Mouse (Mus musculus): Measurements from ENCODE around the gene Bysl. TPM values are rescaled to one million over a fixed set of nuclear protein-coding genes. Genes with fewer than 3 reads are reported as not detected.
"Not testable (repeated sequence)": the region's sequence is repeated elsewhere in the genome, so short reads cannot be mapped to it uniquely, and the experiment has no call there.

Bysl gene
- total and polyA plus RNA-seq, 3 experiments = 69.3 to 85.4 TPM; not detected in 1

GRCm38 (mm10) chr17:47655697-47656096, 44.4 kb upstream of the Bysl start:
- no peaks in the 10 kb centered on the region for H3K79me2 ChIP-seq (ENCODE audit: control insufficient read depth, insufficient read depth, low read length, poor library complexity)
- no peak overlapping the region for H3K4me3 ChIP-seq (ENCODE audit: control insufficient read depth in 1 of 2, insufficient read depth in 1 of 2, low read depth in 2 of 2, low read length in 2 of 2)
- no peaks in the 10 kb centered on the region for H3K4me1 ChIP-seq (ENCODE audit: control insufficient read depth in 1 of 2, insufficient read depth in 2 of 2, low read length in 2 of 2)
- no peaks in the 10 kb centered on the region for H3K27me3 ChIP-seq (ENCODE audit: control insufficient read depth in 1 of 2, insufficient read depth in 2 of 2, low read length in 2 of 2)
- H3K9me3 ChIP-seq (replicated peaks; ENCODE audit: insufficient read depth, low read length) = no peaks in the 10 kb centered on the region
- H3K27ac ChIP-seq (ENCODE audit: control insufficient read depth, low read depth, low read length) = no peak overlapping the region
- H3K36me3 ChIP-seq (ENCODE audit: control insufficient read depth in 1 of 2, insufficient read depth in 2 of 2, low read length in 2 of 2) = no peaks in the 10 kb centered on the region
- TF ChIP-seq RAD21 (IDR thresholded peaks at IDR 0.05; ENCODE audit: low read depth, low read length) = no peak
- TF ChIP-seq JUND (IDR thresholded peaks at IDR 0.05; ENCODE audit: low read depth, low read length) = no peak
- TF ChIP-seq GATA1 (IDR thresholded peaks at IDR 0.05; ENCODE audit: low read depth, low read length) = no peak
- TF ChIP-seq E2F4 (IDR thresholded peaks at IDR 0.05; ENCODE audit: borderline replicate concordance, low read depth, low read length) = no peak
- no peak for TF ChIP-seq TCF12 (IDR thresholded peaks at IDR 0.05; ENCODE audit: low read depth, low read length)
- DNase-seq (ENCODE audit: low read depth, low spot score) = no peak
- H3K9ac ChIP-seq (ENCODE audit: control insufficient read depth, low read depth, low read length, poor library complexity, severe bottlenecking) = no peak overlapping the region

GRCm38 (mm10) chr17:47654346-47654745, 43.1 kb upstream of the Bysl start:
- not testable (repeated sequence) for H3K27ac ChIP-seq (ENCODE audit: control insufficient read depth, low read depth, low read length); H3K4me1 ChIP-seq (ENCODE audit: control insufficient read depth in 1 of 2, insufficient read depth in 2 of 2, low read length in 2 of 2); H3K79me2 ChIP-seq (ENCODE audit: control insufficient read depth, insufficient read depth, low read length, poor library complexity); H3K9ac ChIP-seq (ENCODE audit: control insufficient read depth, low read depth, low read length, poor library complexity, severe bottlenecking); H3K27me3 ChIP-seq (ENCODE audit: control insufficient read depth in 1 of 2, insufficient read depth in 2 of 2, low read length in 2 of 2); H3K4me3 ChIP-seq (ENCODE audit: control insufficient read depth in 1 of 2, insufficient read depth in 1 of 2, low read depth in 2 of 2, low read length in 2 of 2); H3K36me3 ChIP-seq (ENCODE audit: control insufficient read depth in 1 of 2, insufficient read depth in 2 of 2, low read length in 2 of 2); DNase-seq (ENCODE audit: low read depth, low spot score); H3K9me3 ChIP-seq (replicated peaks; ENCODE audit: insufficient read depth, low read length)

- Histone ChIP-seq H3K36me3 (ENCODE audit: control insufficient read depth in 1 of 2, insufficient read depth in 2 of 2, low read length in 2 of 2) (no peaks in the 10 kb centered on the region), H3K9ac (ENCODE audit: control insufficient read depth, low read depth, low read length, poor library complexity, severe bottlenecking) (no peak overlapping the region), H3K4me1 (ENCODE audit: control insufficient read depth in 1 of 2, insufficient read depth in 2 of 2, low read length in 2 of 2) (no peaks in the 10 kb centered on the region), H3K27ac (ENCODE audit: control insufficient read depth, low read depth, low read length) (no peak overlapping the region), H3K9me3 (replicated peaks; ENCODE audit: insufficient read depth, low read length) (no peaks in the 10 kb centered on the region), H3K4me3 (ENCODE audit: control insufficient read depth in 1 of 2, insufficient read depth in 1 of 2, low read depth in 2 of 2, low read length in 2 of 2) (no peak overlapping the region), H3K27me3 (ENCODE audit: control insufficient read depth in 1 of 2, insufficient read depth in 2 of 2, low read length in 2 of 2) (no peaks in the 10 kb centered on the region), H3K79me2 (ENCODE audit: control insufficient read depth, insufficient read depth, low read length, poor library complexity) (no peaks in the 10 kb centered on the region)
- TF ChIP-seq JUND (IDR thresholded peaks at IDR 0.05; ENCODE audit: low read depth, low read length) (no peak), POLR2A (IDR thresholded peaks at IDR 0.05; ENCODE audit: control insufficient read depth in 1 of 2, insufficient read depth in 1 of 2, low read depth in 1 of 2, low read length in 2 of 2, poor library complexity in 1 of 2) (no peak), TBP (IDR thresholded peaks at IDR 0.05; ENCODE audit: low read depth, low read length) (no peak), ELF1 (IDR thresholded peaks at IDR 0.05; ENCODE audit: low read depth, low read length) (no peak), BHLHE40 (IDR thresholded peaks at IDR 0.05; ENCODE audit: borderline replicate concordance, low read depth, low read length) (no peak), NELFE (IDR thresholded peaks at IDR 0.05; ENCODE audit: low read depth, low read length) (no peak), KAT2A (conservative IDR thresholded peaks at IDR 0.05; ENCODE audit: low read depth, low read length) (no peak), TAL1 (IDR thresholded peaks at IDR 0.05; ENCODE audit: low read length) (no peak), MEF2A (IDR thresholded peaks at IDR 0.05; ENCODE audit: extremely low read depth, insufficient replicate concordance, low read depth, low read length, poor library complexity, severe bottlenecking) (no peak), SMC3 (IDR thresholded peaks at IDR 0.05; ENCODE audit: low read depth, low read length) (no peak), ZC3H11A (IDR thresholded peaks at IDR 0.05; ENCODE audit: low read depth, low read length) (no peak), POLR2AphosphoS5 (IDR thresholded peaks at IDR 0.05; ENCODE audit: borderline replicate concordance, low read depth, low read length) (no peak), ZMIZ1 (IDR thresholded peaks at IDR 0.05; ENCODE audit: low read depth, low read length) (no peak), GABPA (IDR thresholded peaks at IDR 0.05; ENCODE audit: low read depth, low read length) (no peak)
- DNase-seq (ENCODE audit: low read depth, low spot score) = no peak
Measured at GRCm38 (mm10) chr17:47651953-47652352, 40.7 kb upstream of the Bysl start.

All from MEL (cell line).